Mouse (Mus musculus) ES-E14 (cell line): Measurements from ENCODE around the gene Aph1c. TPM values are rescaled to one million over a fixed set of nuclear protein-coding genes. Genes with fewer than 3 reads are reported as not detected.

Experiments
- DNase-seq: peaks from one replicate; pipeline ENCODE4 v3.0.0-alpha.2; 2013; ENCODE audit warnings: low read depth, low spot score
- H3K27ac ChIP-seq: 2 replicates; pipeline ENCODE4 v1.5.1; 2012; ENCODE audit warnings: low read depth, mild to moderate bottlenecking, low read length, moderate library complexity, mixed read lengths; ENCODE audit not compliant: poor library complexity, insufficient read depth, severe bottlenecking
- H3K36me3 ChIP-seq: 2 replicates; pipeline ENCODE4 v1.6.1; 2012; ENCODE audit warnings: mild to moderate bottlenecking, low read length, moderate library complexity, mixed read lengths; ENCODE audit not compliant: control insufficient read depth, poor library complexity, insufficient read depth, severe bottlenecking
- H3K4me1 ChIP-seq, 2 experiments: fragments of 150-350 bp in 1 of 2; sonication (generic) in 1 of 2; 2 replicates each; pipeline ENCODE4 v1.6.1; 2012; ENCODE audit warnings: low read length in 2 of 2, mild to moderate bottlenecking in 1 of 2, mixed read lengths in 1 of 2; ENCODE audit not compliant: control insufficient read depth in 2 of 2, insufficient read depth in 2 of 2, poor library complexity in 1 of 2
- H3K4me3 ChIP-seq, 2 experiments: fragments of 150-350 bp in 1 of 2; sonication (generic) in 1 of 2; 2 replicates each; pipeline ENCODE4 v1.5.1; 2012; ENCODE audit warnings: low read length in 2 of 2, low read depth in 1 of 2, mild to moderate bottlenecking in 1 of 2, mixed read lengths in 1 of 2; ENCODE audit not compliant: insufficient read depth in 1 of 2, poor library complexity in 1 of 2, severe bottlenecking in 1 of 2
- H3K9ac ChIP-seq: 2 replicates; pipeline ENCODE4 v1.6.1; 2012; ENCODE audit warnings: low read depth, mild to moderate bottlenecking, low read length, mixed read lengths; ENCODE audit not compliant: poor library complexity, insufficient read depth, severe bottlenecking
- H3K9me3 ChIP-seq: fragments of 150-350 bp; sonication (generic); 2 replicates; pipeline ENCODE4 v1.6.1; 2012; ENCODE audit warnings: low read depth, mild to moderate bottlenecking, low read length; ENCODE audit not compliant: control insufficient read depth, insufficient read depth
- CHD2 ChIP-seq: IDR thresholded peaks from 2 replicates; pipeline ENCODE4 v1.6.1; 2014; ENCODE audit warnings: mild to moderate bottlenecking, low read depth, low read length, inconsistent platforms
- HCFC1 ChIP-seq: IDR thresholded peaks from 2 replicates; pipeline ENCODE4 v1.6.1; 2012; ENCODE audit warnings: low read length, inconsistent platforms, borderline replicate concordance; ENCODE audit not compliant: insufficient read depth
- MAFK ChIP-seq: IDR thresholded peaks from 2 replicates; pipeline ENCODE4 v1.6.1; 2014; ENCODE audit warnings: mild to moderate bottlenecking, low read depth, low read length, inconsistent platforms; ENCODE audit not compliant: insufficient read depth
- ZC3H11A ChIP-seq: IDR thresholded peaks from 2 replicates; pipeline ENCODE4 v1.6.1; 2012; ENCODE audit warnings: low read depth, mild to moderate bottlenecking, inconsistent platforms, low read length, borderline replicate concordance
- ZNF384 ChIP-seq: IDR thresholded peaks from 2 replicates; pipeline ENCODE4 v1.6.1; 2012; ENCODE audit warnings: low read depth, low read length, inconsistent platforms
- in situ Hi-C, 2 experiments: fragments of 600-800 bp; cut with MboI; formaldehyde crosslinking; loops; one replicate each; pipeline ENCODE4 v1.15.1; 2025; ENCODE audit warnings: low sequenced_read_pairs in 2 of 2, inconsistent platforms in 1 of 2; ENCODE audit not compliant: unreplicated experiment in 2 of 2
- total RNA-seq: library from RNA; depleted of rRNA; stranded (reverse); fragments of 300-350 nt; gene quantifications from 2 replicates; pipeline ENCODE4 v1.2.3, GENCODE M21; 2012; rRNA removed

Aph1c gene
- total RNA-seq, 1 experiment = 0.98 TPM

GRCm38 (mm10) chr9:66770701-66771100 lies 63.8 kb downstream of the Aph1c start:
- Histone ChIP-seq H3K27ac (no peak overlapping the region), H3K4me1 (no peaks in the 10 kb centered on the region), H3K36me3 (no peaks in the 10 kb centered on the region), H3K9ac (no peak overlapping the region), H3K4me3 (no peak overlapping the region), H3K9me3 (no peaks in the 10 kb centered on the region)
- TF ChIP-seq ZC3H11A (no peak), HCFC1 (no peak), MAFK (no peak), ZNF384 (no peak), CHD2 (no peak)
- in situ Hi-C loops = no loop called here
- no peak for DNase-seq

DNA sequence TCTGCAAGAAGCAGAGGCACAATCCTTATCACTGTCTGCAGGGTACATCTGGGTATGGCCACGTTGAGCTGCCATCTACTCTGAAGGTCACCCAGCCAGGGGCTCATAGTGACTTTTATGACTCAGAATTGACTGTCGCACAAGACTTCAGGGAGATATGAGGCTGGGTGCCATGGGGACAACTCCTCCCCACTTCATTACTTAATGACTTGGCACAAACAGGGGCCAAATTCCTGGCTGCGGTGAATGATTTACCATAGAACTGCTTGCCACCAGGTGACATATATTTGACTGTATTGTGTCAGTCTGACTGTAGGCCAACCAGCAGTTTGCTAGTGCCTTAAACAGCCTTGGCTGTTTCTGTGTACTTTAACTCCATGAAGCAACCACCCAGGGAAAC lies 65.3 kb downstream of the Aph1c start:
- H3K4me3 ChIP-seq = no peak overlapping the region
- in situ Hi-C loops = no loop called here
- no peaks in the 10 kb centered on the region for H3K36me3 ChIP-seq
- H3K9me3 ChIP-seq = no peaks in the 10 kb centered on the region
- H3K9ac ChIP-seq = no peak overlapping the region
- no peaks in the 10 kb centered on the region for H3K4me1 ChIP-seq
- TF ChIP-seq CHD2 = no peak
- TF ChIP-seq ZNF384 = no peak
- TF ChIP-seq MAFK = no peak
- TF ChIP-seq ZC3H11A = no peak
- no peak for TF ChIP-seq HCFC1
- H3K27ac ChIP-seq = no peak overlapping the region
- DNase-seq = no peak

- in situ Hi-C loops = no loop called here
- H3K9me3 ChIP-seq = no peaks in the 10 kb centered on the region
- H3K4me3 ChIP-seq = no peak overlapping the region
- no peak overlapping the region for H3K27ac ChIP-seq
- TF ChIP-seq CHD2 = no peak
- TF ChIP-seq ZNF384 = no peak
- TF ChIP-seq HCFC1 = no peak
- no peak for TF ChIP-seq ZC3H11A
- TF ChIP-seq MAFK = no peak
- no peak overlapping the region for H3K9ac ChIP-seq
- H3K4me1 ChIP-seq = no peaks in the 10 kb centered on the region
- no peaks in the 10 kb centered on the region for H3K36me3 ChIP-seq
- DNase-seq = no peak
These were observed 65.8 kb downstream of the Aph1c start for GRCm38 (mm10) chr9:66768721-66769120.

Other genes with a start within 250 kb of the Aph1c start
- gene Usp3, start 241.6 kb downstream of the Aph1c start, total RNA-seq = 11.9 and 12.4 TPM in 2 replicates
- 2.1 and 5.1 TPM in 2 replicates for gene Car12, start 121.0 kb downstream of the Aph1c start, total RNA-seq
- 1.0 and 1.1 TPM in 2 replicates for gene Aph1b, start 39.2 kb downstream of the Aph1c start, total RNA-seq
- not detected in 2 replicates for gene Gm10647, start 37.7 kb downstream of the Aph1c start, total RNA-seq
- gene Rab8b, start 85.0 kb upstream of the Aph1c start, total RNA-seq = 7.0 and 7.9 TPM in 2 replicates
- gene Rps27l, start 111.4 kb upstream of the Aph1c start, total RNA-seq = 767 and 917 TPM in 2 replicates
- gene Lactb, start 140.8 kb upstream of the Aph1c start, total RNA-seq = 7.0 and 10.0 TPM in 2 replicates
- gene Tpm1, start 214.7 kb upstream of the Aph1c start, total RNA-seq = 484 and 860 TPM in 2 replicates